7 mouse cellular contexts compared by ENCODE assay signal in the genomic region with DNA sequence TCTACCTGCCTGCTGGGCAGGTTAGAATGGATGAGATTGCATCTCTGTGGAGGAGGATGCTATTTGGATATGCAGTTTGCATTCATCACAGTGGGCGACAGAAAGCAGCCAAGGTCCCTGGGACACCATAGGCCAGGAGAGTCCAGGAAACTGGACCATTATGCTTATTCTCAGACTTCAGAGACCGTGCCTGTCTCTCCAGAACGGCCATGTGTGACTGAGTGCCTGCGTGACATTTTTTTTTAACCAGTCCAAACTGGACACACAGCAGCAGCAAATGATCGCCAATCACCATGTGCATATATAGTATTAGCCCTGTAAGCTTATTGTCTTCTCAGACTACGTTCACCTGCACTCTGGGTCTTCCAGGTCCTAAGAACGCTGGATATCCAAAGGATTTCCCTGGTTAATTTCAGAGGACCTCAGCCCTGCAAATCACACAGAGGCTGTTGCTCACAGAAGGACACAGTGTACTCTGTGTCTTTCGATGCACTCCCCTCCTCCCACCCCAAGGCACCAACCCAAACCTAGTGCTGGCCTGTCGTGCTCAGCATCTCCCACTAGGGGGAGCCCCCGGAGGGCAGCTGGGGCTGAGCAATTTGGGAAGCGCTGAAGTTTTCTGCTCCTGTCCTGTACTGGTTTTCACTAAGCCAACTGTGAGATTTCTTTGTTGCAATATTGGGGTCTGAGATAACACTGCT.
A peak's percentile ranks its signal among the peaks of the same experiment; 100 is the strongest.
DNase-seq lines count a peak whose midpoint lies in the region; ATAC-seq and TF ChIP-seq lines count a peak whose summit lies in the region.

No protein-coding gene starts in this region.

- no peak overlapping the region for H3K9ac ChIP-seq in intestine, embryonic 14.5 days (ENCODE audit: low read length)
- H3K9ac ChIP-seq in midbrain, embryonic 12.5 days (replicated peaks): peak overlapping the region; percentile 26

- peak; percentile 92 for ATAC-seq in common myeloid progenitor, adult 5-6 weeks (replicated peaks; ENCODE audit: low read depth, poor library complexity, severe bottlenecking)
- peak; percentile 78 for ATAC-seq in intestine, embryonic 14.5 days (replicated peaks; ENCODE audit: low FRiP score, low TSS enrichment, low read depth)
- peak; percentile 92 for ATAC-seq in midbrain, embryonic 12.5 days (ENCODE audit: low FRiP score, low read depth)

- no peaks in the 10 kb centered on the region for H3K27me3 ChIP-seq in intestine, embryonic 14.5 days (replicated peaks; ENCODE audit: control insufficient read depth, insufficient read depth, low read length)
- H3K27me3 ChIP-seq in midbrain, embryonic 12.5 days: no peaks in the 10 kb centered on the region
- H3K27me3 ChIP-seq in spleen, adult 2 months (ENCODE audit: control insufficient read depth, insufficient read depth, low read length): no peaks in the 10 kb centered on the region

- peak; percentile 75 for TF ChIP-seq CTCF in spleen, adult 2 months (IDR thresholded peaks at IDR 0.05; ENCODE audit: extremely low read depth, insufficient read depth, insufficient read length, insufficient replicate concordance)

- intact Hi-C loops in left cerebral cortex, postnatal 10 days (cut with DNase I): loop anchor here (2.0 kb wide), 2 partner anchors 104 to 478 kb away; no protein-coding TSS in a partner anchor

- 39% methylated on average over 11 of the region's 11 CpGs for WGBS in intestine, embryonic 14.5 days
- 44% methylated on average over 11 of the region's 11 CpGs for WGBS in midbrain, embryonic 12.5 days
- WGBS in spleen, adult 2 months: 51% methylated on average over 11 of the region's 11 CpGs

- peak overlapping the region; percentile 34; the same call in 1 of the 2 replicates for H3K4me2 ChIP-seq in intestine, embryonic 14.5 days (ENCODE audit: low read length)
- peak overlapping the region; percentile 28 for H3K4me2 ChIP-seq in midbrain, embryonic 12.5 days (replicated peaks)

- no peaks in the 10 kb centered on the region for H3K9me3 ChIP-seq in intestine, embryonic 14.5 days (ENCODE audit: control insufficient read depth, low read length)
- H3K9me3 ChIP-seq in midbrain, embryonic 12.5 days: no peaks in the 10 kb centered on the region

- no peak overlapping the region for H3K4me3 ChIP-seq in intestine, embryonic 14.5 days (ENCODE audit: low read depth, low read length)
- H3K4me3 ChIP-seq in midbrain, embryonic 12.5 days: no peak overlapping the region
- no peak overlapping the region for H3K4me3 ChIP-seq in spleen, adult 2 months (ENCODE audit: extremely low read depth, insufficient read depth, insufficient read length)

- H3K27ac ChIP-seq in intestine, embryonic 14.5 days (ENCODE audit: low read depth): 0 out of 2 replicates have a peak overlapping the region, but pooled peaks have one; percentile 39
- peak overlapping the region; percentile 62 for H3K27ac ChIP-seq in midbrain, embryonic 12.5 days (replicated peaks)
- H3K27ac ChIP-seq in spleen, adult 2 months (ENCODE audit: insufficient read depth, low read length): no peak overlapping the region

- TF ChIP-seq POLR2A in spleen, adult 2 months (IDR thresholded peaks at IDR 0.05; ENCODE audit: low read depth, low read length): no peak

- H3K4me1 ChIP-seq in intestine, embryonic 14.5 days (replicated peaks; ENCODE audit: control insufficient read depth, insufficient read depth, low read length): peaks cover 14% of the 10 kb centered on the region; the same call in 1 of the 2 replicates
- peaks cover 29% of the 10 kb centered on the region for H3K4me1 ChIP-seq in midbrain, embryonic 12.5 days
- no peaks in the 10 kb centered on the region for H3K4me1 ChIP-seq in spleen, adult 2 months (ENCODE audit: control insufficient read depth, insufficient read depth, insufficient read length)

- H3K36me3 ChIP-seq in intestine, embryonic 14.5 days (ENCODE audit: control insufficient read depth, insufficient read depth, low read length): no peaks in the 10 kb centered on the region
- H3K36me3 ChIP-seq in midbrain, embryonic 12.5 days: no peaks in the 10 kb centered on the region
- H3K36me3 ChIP-seq in spleen, adult 2 months (ENCODE audit: control insufficient read depth, insufficient read depth, low read length): no peaks in the 10 kb centered on the region

- DNase-seq in adrenal gland, adult (ENCODE audit: inconsistent age in 2 of 2, low spot score in 1 of 2): peak; percentile 86 to 95
- DNase-seq in gastrocnemius, postnatal 25 days: peak; percentile 93
- peak; percentile 92 for DNase-seq in intestine, embryonic 14.5 days (ENCODE audit: low spot score)
- peak; percentile 88 to 90 for DNase-seq in left cerebral cortex, postnatal 10 days (ENCODE audit: extremely low spot score in 1 of 2, low spot score in 2 of 2)
- peak in 1 of 2 experiments; percentile 40 for DNase-seq in spleen, adult 2 months (ENCODE audit: low read depth in 1 of 2, low spot score in 2 of 2)
